Mouse (Mus musculus): ENCODE results near the gene Slc13a5. TPM values are rescaled to one million over a fixed set of nuclear protein-coding genes. Genes with fewer than 3 reads are reported as not detected.

Gene Slc13a5
- polyA plus RNA-seq, 1 experiment from 2014 or later, result not detected

GRCm38 (mm10) chr11:72221278-72221677 lies 45.7 kb downstream of the Slc13a5 start:
- no peak overlapping the region for H3K4me3 ChIP-seq (ENCODE audit: low read depth, low read length)
- no peaks in the 10 kb centered on the region for H3K9me3 ChIP-seq (replicated peaks; ENCODE audit: control insufficient read depth, low read length)
- no peak for ATAC-seq (ENCODE audit: low read depth)
- H3K9ac ChIP-seq (ENCODE audit: low read depth, low read length), result no peak overlapping the region
- no peak overlapping the region for H3K4me2 ChIP-seq (ENCODE audit: low read depth, low read length)
- H3K36me3 ChIP-seq (ENCODE audit: control insufficient read depth, insufficient read depth), result no peaks in the 10 kb centered on the region
- 14% methylated on average over 6 of the region's 6 CpGs for WGBS (ENCODE audit: insufficient replicate concordance)
- no peaks in the 10 kb centered on the region for H3K27me3 ChIP-seq (ENCODE audit: control insufficient read depth, insufficient read depth, low read depth, low read length)
- no peak overlapping the region for H3K27ac ChIP-seq (ENCODE audit: low read length)
- no peaks in the 10 kb centered on the region for H3K4me1 ChIP-seq (ENCODE audit: control insufficient read depth, low read depth, low read length)

GRCm38 (mm10) chr11:72217116-72217515 lies 49.9 kb downstream of the Slc13a5 start:
- no peak overlapping the region for H3K4me3 ChIP-seq (ENCODE audit: low read depth, low read length)
- WGBS (ENCODE audit: insufficient replicate concordance), result 69% methylated on average over 5 of the region's 5 CpGs
- H3K4me1 ChIP-seq (ENCODE audit: control insufficient read depth, low read depth, low read length), result peaks cover 8% of the 10 kb centered on the region
- H3K9me3 ChIP-seq (replicated peaks; ENCODE audit: control insufficient read depth, low read length), result no peaks in the 10 kb centered on the region
- no peaks in the 10 kb centered on the region for H3K36me3 ChIP-seq (ENCODE audit: control insufficient read depth, insufficient read depth)
- no peak for ATAC-seq (ENCODE audit: low read depth)
- no peak overlapping the region for H3K9ac ChIP-seq (ENCODE audit: low read depth, low read length)
- H3K27ac ChIP-seq (ENCODE audit: low read length), result no peak overlapping the region
- H3K27me3 ChIP-seq (ENCODE audit: control insufficient read depth, insufficient read depth, low read depth, low read length), result no peaks in the 10 kb centered on the region
- no peak overlapping the region for H3K4me2 ChIP-seq (ENCODE audit: low read depth, low read length)

- H3K9ac ChIP-seq (ENCODE audit: low read depth, low read length), result peak within 1 kb of the TSS; percentile 76
- ATAC-seq (ENCODE audit: low read depth), result peak; percentile 68
- no peaks in the 10 kb centered on the region for H3K9me3 ChIP-seq (replicated peaks; ENCODE audit: control insufficient read depth, low read length)
- H3K4me1 ChIP-seq (ENCODE audit: control insufficient read depth, low read depth, low read length), result peaks cover 8% of the 10 kb centered on the region
- H3K27ac ChIP-seq (ENCODE audit: low read length), result peak within 1 kb of the TSS; percentile 71
- H3K4me2 ChIP-seq (ENCODE audit: low read depth, low read length), result peak within 1 kb of the TSS; percentile 100
- 2% methylated on average over 29 of the region's 29 CpGs for WGBS (ENCODE audit: insufficient replicate concordance)
- 0 out of 2 replicates have a peak, but pooled peaks cover 5% of the 10 kb centered on the region for H3K36me3 ChIP-seq (ENCODE audit: control insufficient read depth, insufficient read depth)
- no peaks in the 10 kb centered on the region for H3K27me3 ChIP-seq (ENCODE audit: control insufficient read depth, insufficient read depth, low read depth, low read length)
- H3K4me3 ChIP-seq (ENCODE audit: low read depth, low read length), result peak within 1 kb of the TSS; percentile 91
These were observed 51.6 kb downstream of the Slc13a5 start, which contains the start of gene Med31 for GRCm38 (mm10) chr11:72215410-72215797. Med31 (minus strand) TSS chr11:72215592.

GRCm38 (mm10) chr11:72214591-72215409 lies 52.2 kb downstream of the Slc13a5 start:
- Histone ChIP-seq H3K27ac (ENCODE audit: low read length) (peak overlapping the region; percentile 71), H3K9ac (ENCODE audit: low read depth, low read length) (peak overlapping the region; percentile 76), H3K4me1 (ENCODE audit: control insufficient read depth, low read depth, low read length) (peaks cover 8% of the 10 kb centered on the region), H3K27me3 (ENCODE audit: control insufficient read depth, insufficient read depth, low read depth, low read length) (no peaks in the 10 kb centered on the region), H3K36me3 (ENCODE audit: control insufficient read depth, insufficient read depth) (0 out of 2 replicates have a peak, but pooled peaks cover 7% of the 10 kb centered on the region), H3K4me2 (ENCODE audit: low read depth, low read length) (peak overlapping the region; percentile 100), H3K9me3 (replicated peaks; ENCODE audit: control insufficient read depth, low read length) (no peaks in the 10 kb centered on the region), H3K4me3 (ENCODE audit: low read depth, low read length) (peak overlapping the region; percentile 91)
- WGBS (ENCODE audit: insufficient replicate concordance), result under 1% methylated on average over 51 of the region's 51 CpGs
- peak; percentile 95 for ATAC-seq (ENCODE audit: low read depth)

GRCm38 (mm10) chr11:72207834-72208377 lies 59.1 kb downstream of the Slc13a5 start:
- Histone ChIP-seq H3K9ac (ENCODE audit: low read depth, low read length) (peak overlapping the region; percentile 82), H3K4me1 (ENCODE audit: control insufficient read depth, low read depth, low read length) (peaks cover 12% of the 10 kb centered on the region), H3K27me3 (ENCODE audit: control insufficient read depth, insufficient read depth, low read depth, low read length) (no peaks in the 10 kb centered on the region), H3K36me3 (ENCODE audit: control insufficient read depth, insufficient read depth) (0 out of 2 replicates have a peak, but pooled peaks cover 7% of the 10 kb centered on the region), H3K9me3 (replicated peaks; ENCODE audit: control insufficient read depth, low read length) (no peaks in the 10 kb centered on the region), H3K4me2 (ENCODE audit: low read depth, low read length) (peak overlapping the region; percentile 90), H3K27ac (ENCODE audit: low read length) (peak overlapping the region; percentile 54; the same call in 1 of the 2 replicates), H3K4me3 (ENCODE audit: low read depth, low read length) (peak overlapping the region; percentile 87)
- 10% methylated on average over 17 of the region's 17 CpGs for WGBS (ENCODE audit: insufficient replicate concordance)
- ATAC-seq (ENCODE audit: low read depth), result no peak

- peak within 1 kb of the TSS; percentile 90 for H3K4me2 ChIP-seq (ENCODE audit: low read depth, low read length)
- peak within 1 kb of the TSS; percentile 87 for H3K4me3 ChIP-seq (ENCODE audit: low read depth, low read length)
- ATAC-seq (ENCODE audit: low read depth), result peak; percentile 94
- peaks cover 12% of the 10 kb centered on the region for H3K4me1 ChIP-seq (ENCODE audit: control insufficient read depth, low read depth, low read length)
- peak within 1 kb of the TSS; percentile 82 for H3K9ac ChIP-seq (ENCODE audit: low read depth, low read length)
- WGBS (ENCODE audit: insufficient replicate concordance), result under 1% methylated on average over 42 of the region's 42 CpGs
- no peaks in the 10 kb centered on the region for H3K9me3 ChIP-seq (replicated peaks; ENCODE audit: control insufficient read depth, low read length)
- peak within 1 kb of the TSS; percentile 54; the same call in 1 of the 2 replicates for H3K27ac ChIP-seq (ENCODE audit: low read length)
- H3K27me3 ChIP-seq (ENCODE audit: control insufficient read depth, insufficient read depth, low read depth, low read length), result no peaks in the 10 kb centered on the region
- H3K36me3 ChIP-seq (ENCODE audit: control insufficient read depth, insufficient read depth), result 0 out of 2 replicates have a peak, but pooled peaks cover 7% of the 10 kb centered on the region
These were observed 59.7 kb downstream of the Slc13a5 start, which contains the start of the genes 4933427D14Rik and Txndc17 for GRCm38 (mm10) chr11:72207204-72207833. 4933427D14Rik (minus strand) TSS chr11:72207459. Txndc17 (plus strand) TSS chr11:72207547.

- Histone ChIP-seq H3K27ac (ENCODE audit: low read length) (peak within 1 kb of the TSS; percentile 54; the same call in 1 of the 2 replicates), H3K4me2 (ENCODE audit: low read depth, low read length) (peak within 1 kb of the TSS; percentile 90), H3K27me3 (ENCODE audit: control insufficient read depth, insufficient read depth, low read depth, low read length) (no peaks in the 10 kb centered on the region), H3K9me3 (replicated peaks; ENCODE audit: control insufficient read depth, low read length) (no peaks in the 10 kb centered on the region), H3K9ac (ENCODE audit: low read depth, low read length) (peak within 1 kb of the TSS; percentile 82), H3K4me1 (ENCODE audit: control insufficient read depth, low read depth, low read length) (peaks cover 12% of the 10 kb centered on the region), H3K4me3 (ENCODE audit: low read depth, low read length) (peak within 1 kb of the TSS; percentile 87), H3K36me3 (ENCODE audit: control insufficient read depth, insufficient read depth) (peaks cover 7% of the 10 kb centered on the region; the same call in 1 of the 2 replicates)
- ATAC-seq (ENCODE audit: low read depth), result peak; percentile 8; the same call in 1 of the 2 replicates
- under 1% methylated on average over 43 of the region's 43 CpGs for WGBS (ENCODE audit: insufficient replicate concordance)
These were observed 60.5 kb downstream of the Slc13a5 start, which contains the start of gene Gm43951 for GRCm38 (mm10) chr11:72206341-72207203. Gm43951 (minus strand) TSS chr11:72206840.

GRCm38 (mm10) chr11:72205256-72205655 lies 61.8 kb downstream of the Slc13a5 start:
- H3K36me3 ChIP-seq (ENCODE audit: control insufficient read depth, insufficient read depth), result peaks cover 3% of the 10 kb centered on the region; the same call in 1 of the 2 replicates
- H3K4me2 ChIP-seq (ENCODE audit: low read depth, low read length), result no peak overlapping the region
- WGBS (ENCODE audit: insufficient replicate concordance), result 80% methylated on average over 6 of the region's 6 CpGs
- H3K4me1 ChIP-seq (ENCODE audit: control insufficient read depth, low read depth, low read length), result peaks cover 12% of the 10 kb centered on the region
- no peak overlapping the region for H3K4me3 ChIP-seq (ENCODE audit: low read depth, low read length)
- no peaks in the 10 kb centered on the region for H3K9me3 ChIP-seq (replicated peaks; ENCODE audit: control insufficient read depth, low read length)
- ATAC-seq (ENCODE audit: low read depth), result no peak
- no peaks in the 10 kb centered on the region for H3K27me3 ChIP-seq (ENCODE audit: control insufficient read depth, insufficient read depth, low read depth, low read length)
- no peak overlapping the region for H3K27ac ChIP-seq (ENCODE audit: low read length)
- H3K9ac ChIP-seq (ENCODE audit: low read depth, low read length), result no peak overlapping the region

Data from liver, embryonic 16.5 days (tissue).